Mouse (Mus musculus): ENCODE results near the gene Rad9b. TPM values are rescaled to one million over a fixed set of nuclear protein-coding genes. Genes with fewer than 3 reads are reported as not detected.

The Rad9b gene
- total RNA-seq, 2 experiments from 2014 or later = 5.1 to 5.4 TPM

GRCm38 (mm10) chr5:122312942-122313684, 40.9 kb downstream of the Rad9b start:
- DNase-seq (ENCODE audit: low spot score in 2 of 2) = no peak

GRCm38 (mm10) chr5:122312346-122312745, 41.7 kb downstream of the Rad9b start:
- DNase-seq (ENCODE audit: low spot score in 2 of 2) = no peak

- no peak for DNase-seq (ENCODE audit: low spot score in 2 of 2)
Measured at GRCm38 (mm10) chr5:122311692-122312091, 42.3 kb downstream of the Rad9b start.

GRCm38 (mm10) chr5:122310699-122311098, 43.3 kb downstream of the Rad9b start:
- no peak for DNase-seq (ENCODE audit: low spot score in 2 of 2)

GRCm38 (mm10) chr5:122306536-122306935, 47.5 kb downstream of the Rad9b start:
- DNase-seq (ENCODE audit: low spot score in 2 of 2) = no peak

GRCm38 (mm10) chr5:122305472-122305871, 48.6 kb downstream of the Rad9b start:
- DNase-seq (ENCODE audit: low spot score in 2 of 2) = no peak

GRCm38 (mm10) chr5:122304541-122304940, 49.5 kb downstream of the Rad9b start:
- DNase-seq (ENCODE audit: low spot score in 2 of 2) = no peak

GRCm38 (mm10) chr5:122303937-122304336, 50.1 kb downstream of the Rad9b start:
- no peak for DNase-seq (ENCODE audit: low spot score in 2 of 2)

- no peak for DNase-seq (ENCODE audit: low spot score in 2 of 2)
Measured at GRCm38 (mm10) chr5:122302810-122303745, 51.0 kb downstream of the Rad9b start.

- no peak for DNase-seq (ENCODE audit: low spot score in 2 of 2)
Measured at GRCm38 (mm10) chr5:122300071-122300518, 53.9 kb downstream of the Rad9b start.

- DNase-seq (ENCODE audit: low spot score in 2 of 2) = no peak
Measured at GRCm38 (mm10) chr5:122295113-122295935, 58.7 kb downstream of the Rad9b start.

GRCm38 (mm10) chr5:122294219-122294735, 59.8 kb downstream of the Rad9b start:
- DNase-seq (ENCODE audit: low spot score in 2 of 2) = no peak

GRCm38 (mm10) chr5:122293131-122293530, 60.9 kb downstream of the Rad9b start:
- no peak for DNase-seq (ENCODE audit: low spot score in 2 of 2)

- no peak for DNase-seq (ENCODE audit: low spot score in 2 of 2)
Measured at GRCm38 (mm10) chr5:122291553-122292339, 62.3 kb downstream of the Rad9b start.

- no peak for DNase-seq (ENCODE audit: low spot score in 2 of 2)
Measured at GRCm38 (mm10) chr5:122291149-122291548, 62.9 kb downstream of the Rad9b start.

GRCm38 (mm10) chr5:122288147-122288811, 65.8 kb downstream of the Rad9b start:
- DNase-seq (ENCODE audit: low spot score in 2 of 2) = no peak

- DNase-seq (ENCODE audit: low spot score in 2 of 2) = no peak
Measured at GRCm38 (mm10) chr5:122287026-122287425, 67.0 kb downstream of the Rad9b start.

GRCm38 (mm10) chr5:122286191-122286590, 67.8 kb downstream of the Rad9b start:
- no peak for DNase-seq (ENCODE audit: low spot score in 2 of 2)

- no peak for DNase-seq (ENCODE audit: low spot score in 2 of 2)
Measured at GRCm38 (mm10) chr5:122285767-122286150, 68.3 kb downstream of the Rad9b start.
